Mouse (Mus musculus): Measurements from ENCODE around the gene Cnot6l. TPM values are rescaled to one million over a fixed set of nuclear protein-coding genes. Genes with fewer than 3 reads are reported as not detected.

Gene Cnot6l
- total and polyA plus RNA-seq, 3 experiments: 19.6 to 33.4 (median 28.0) TPM

DNA sequence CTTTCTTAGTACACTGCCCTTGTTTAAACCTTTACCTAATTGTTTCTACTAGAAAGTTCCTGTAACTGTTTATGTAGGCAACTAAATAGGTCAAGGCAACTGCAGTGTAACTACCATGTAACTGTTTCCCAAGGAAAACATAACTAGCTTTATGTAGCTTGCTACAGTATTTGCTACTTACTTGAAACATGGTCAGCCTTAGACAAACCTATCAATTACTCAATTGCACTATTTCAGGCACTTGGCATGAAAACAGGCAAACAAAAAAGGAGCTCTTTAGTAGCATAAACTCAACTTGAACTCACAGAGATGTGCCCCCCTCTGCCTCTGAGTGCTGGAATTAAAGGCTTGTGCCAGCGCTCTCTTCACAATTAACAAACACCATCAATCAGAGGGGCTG is 37.1 kb downstream of the Cnot6l start:
- dilution Hi-C loops (cut with MboI; ENCODE audit: extremely low pct_ligation_motif_present, extremely low pct_unique_long_range_greater_than_20kb, low sequenced_read_pairs): no loop called here
- no peaks in the 10 kb centered on the region for H3K4me1 ChIP-seq (ENCODE audit: control insufficient read depth in 1 of 2, insufficient read depth in 2 of 2)

GRCm38 (mm10) chr5:96114943-96115342 is 49.0 kb downstream of the Cnot6l start:
- Histone ChIP-seq H3K79me2 (replicated peaks; ENCODE audit: control insufficient read depth, extremely low read depth, insufficient read depth, poor library complexity, severe bottlenecking) (peaks cover 6% of the 10 kb centered on the region; the same call in 1 of the 2 replicates), H3K9ac (ENCODE audit: insufficient read depth, low read depth) (no peak overlapping the region), H3K4me1 (ENCODE audit: control insufficient read depth in 1 of 2, insufficient read depth in 2 of 2) (no peaks in the 10 kb centered on the region; a peak in 1 of 4 replicates), H3K36me3 (replicated peaks in 1 of 2; ENCODE audit: control insufficient read depth in 1 of 2, insufficient read depth in 1 of 2, low read length in 1 of 2) (peaks cover 10 to 37% of the 10 kb centered on the region in 2 experiments), H3K9me3 (replicated peaks; ENCODE audit: low read length) (no peaks in the 10 kb centered on the region), H3K4me3 (replicated peaks in 1 of 3; ENCODE audit: low read depth in 2 of 3, low read length in 2 of 3, poor library complexity in 1 of 3) (no peak overlapping the region), H3K27ac (ENCODE audit: insufficient read depth, low read depth) (no peak overlapping the region), H3K4me2 (ENCODE audit: insufficient read depth, low read depth, poor library complexity, severe bottlenecking) (no peak overlapping the region), H3K27me3 (replicated peaks) (no peaks in the 10 kb centered on the region)
- in situ Hi-C loops (cut with MboI; ENCODE audit: low pct_ligation_motif_present, low pct_unique_long_range_greater_than_20kb, low sequenced_read_pairs) (no loop called here), dilution Hi-C loops (cut with MboI; ENCODE audit: extremely low pct_ligation_motif_present, extremely low pct_unique_long_range_greater_than_20kb, low sequenced_read_pairs) (no loop called here)
- DNase-seq (ENCODE audit: extremely low read depth): no peak
- no peak for TF ChIP-seq ZMIZ1 (IDR thresholded peaks at IDR 0.05; ENCODE audit: low read depth, low read length)
- no peak for TF ChIP-seq ZNF384 (IDR thresholded peaks at IDR 0.05; ENCODE audit: low read depth, low read length)
- no peak for TF ChIP-seq CHD1 (IDR thresholded peaks at IDR 0.05; ENCODE audit: low read depth, low read length)
- TF ChIP-seq ZKSCAN1 (IDR thresholded peaks at IDR 0.05; ENCODE audit: borderline replicate concordance, low read depth, low read length): no peak
- TF ChIP-seq SMC3 (IDR thresholded peaks at IDR 0.05; ENCODE audit: low read depth, low read length): no peak
- no peak for TF ChIP-seq KAT2A (IDR thresholded peaks at IDR 0.05; ENCODE audit: insufficient replicate concordance, low read length)
- TF ChIP-seq PAX5 (IDR thresholded peaks at IDR 0.05; ENCODE audit: low read length): no peak
- no peak for TF ChIP-seq E2F4 (IDR thresholded peaks at IDR 0.05; ENCODE audit: insufficient replicate concordance, low read depth, low read length)
- TF ChIP-seq MEF2A (IDR thresholded peaks at IDR 0.05; ENCODE audit: borderline replicate concordance, low read depth, low read length): no peak
- TF ChIP-seq HCFC1 (IDR thresholded peaks at IDR 0.05; ENCODE audit: low read depth, low read length): no peak
- TF ChIP-seq MYC (IDR thresholded peaks at IDR 0.05; ENCODE audit: low read depth, low read length): no peak
- no peak for TF ChIP-seq BHLHE40 (IDR thresholded peaks at IDR 0.05; ENCODE audit: low read depth, low read length)
- no peak for TF ChIP-seq EP300 (IDR thresholded peaks at IDR 0.05; ENCODE audit: low read length)
- no peak for TF ChIP-seq NELFE (IDR thresholded peaks at IDR 0.05; ENCODE audit: low read depth, low read length)
- no peak for TF ChIP-seq IRF4 (IDR thresholded peaks at IDR 0.05; ENCODE audit: low read depth, low read length)
- no peak for TF ChIP-seq POLR2AphosphoS2 (IDR thresholded peaks at IDR 0.05; ENCODE audit: low read depth, low read length)
- TF ChIP-seq MAX (IDR thresholded peaks at IDR 0.05; ENCODE audit: low read length): no peak
- no peak for TF ChIP-seq POLR2A (IDR thresholded peaks at IDR 0.05; ENCODE audit: low read depth, low read length)
- TF ChIP-seq USF2 (conservative IDR thresholded peaks at IDR 0.05; ENCODE audit: low read depth, low read length): no peak
- no peak for TF ChIP-seq GABPA (IDR thresholded peaks at IDR 0.05; ENCODE audit: insufficient replicate concordance, low read depth, low read length)

More for the DNA sequence above, 37.1 kb downstream of the Cnot6l start:
- Histone ChIP-seq H3K9ac (ENCODE audit: insufficient read depth, low read depth) (no peak overlapping the region), H3K79me2 (replicated peaks; ENCODE audit: control insufficient read depth, extremely low read depth, insufficient read depth, poor library complexity, severe bottlenecking) (peaks cover 2% of the 10 kb centered on the region), H3K9me3 (replicated peaks; ENCODE audit: low read length) (no peaks in the 10 kb centered on the region), H3K27ac (ENCODE audit: insufficient read depth, low read depth) (no peak overlapping the region), H3K4me3 (replicated peaks in 1 of 3; ENCODE audit: low read depth in 2 of 3, low read length in 2 of 3, poor library complexity in 1 of 3) (no peak overlapping the region), H3K27me3 (replicated peaks) (no peaks in the 10 kb centered on the region), H3K36me3 (replicated peaks in 1 of 2; ENCODE audit: control insufficient read depth in 1 of 2, insufficient read depth in 1 of 2, low read length in 1 of 2) (peaks cover 7 to 26% of the 10 kb centered on the region in 2 experiments), H3K4me2 (ENCODE audit: insufficient read depth, low read depth, poor library complexity, severe bottlenecking) (no peak overlapping the region)
- DNase-seq (ENCODE audit: extremely low read depth): no peak
- in situ Hi-C loops (cut with MboI; ENCODE audit: low pct_ligation_motif_present, low pct_unique_long_range_greater_than_20kb, low sequenced_read_pairs): no loop called here
- TF ChIP-seq NELFE (IDR thresholded peaks at IDR 0.05; ENCODE audit: low read depth, low read length) (no peak), IRF4 (IDR thresholded peaks at IDR 0.05; ENCODE audit: low read depth, low read length) (no peak), ZC3H11A (IDR thresholded peaks at IDR 0.05; ENCODE audit: low read depth, low read length) (no peak), ZKSCAN1 (IDR thresholded peaks at IDR 0.05; ENCODE audit: borderline replicate concordance, low read depth, low read length) (no peak), CHD2 (IDR thresholded peaks at IDR 0.05; ENCODE audit: low read length) (no peak), POLR2A (IDR thresholded peaks at IDR 0.05; ENCODE audit: low read depth, low read length) (no peak), ETS1 (conservative IDR thresholded peaks at IDR 0.05; ENCODE audit: low read depth, low read length) (no peak), MXI1 (IDR thresholded peaks at IDR 0.05; ENCODE audit: low read depth, low read length) (no peak), MAFK (IDR thresholded peaks at IDR 0.05; ENCODE audit: insufficient replicate concordance, low read length) (no peak), PAX5 (IDR thresholded peaks at IDR 0.05; ENCODE audit: low read length) (no peak), JUN (IDR thresholded peaks at IDR 0.05; ENCODE audit: insufficient read depth, low read depth, low read length) (no peak), BHLHE40 (IDR thresholded peaks at IDR 0.05; ENCODE audit: low read depth, low read length) (no peak), USF2 (conservative IDR thresholded peaks at IDR 0.05; ENCODE audit: low read depth, low read length) (no peak), UBTF (IDR thresholded peaks at IDR 0.05; ENCODE audit: low read depth, low read length) (no peak), ELF1 (IDR thresholded peaks at IDR 0.05; ENCODE audit: low read depth, low read length) (no peak), RAD21 (IDR thresholded peaks at IDR 0.05; ENCODE audit: low read depth, low read length) (no peak), RCOR1 (conservative IDR thresholded peaks at IDR 0.05; ENCODE audit: low read depth, low read length) (no peak), ZMIZ1 (IDR thresholded peaks at IDR 0.05; ENCODE audit: low read depth, low read length) (no peak)

Measured in CH12.LX (cell line).